Mouse (Mus musculus) liver, embryonic 15.5 days (tissue): ENCODE results near the gene Crb2. TPM values are rescaled to one million over a fixed set of nuclear protein-coding genes. Genes with fewer than 3 reads are reported as not detected.

Source experiments
- ATAC-seq: fragments of 200-750 bp; cut with Nextera tagmentation; 2 replicates; pipeline ENCODE4 v1.8.0; 2017; ENCODE audit warnings: moderate number of reproducible peaks, mild to moderate bottlenecking, moderate library complexity; ENCODE audit not compliant: insufficient read depth
- H3K27ac ChIP-seq: fragments of 300-500 bp; sonication (generic); replicated peaks from 2 replicates; pipeline ENCODE4 v1.5.1; 2015; ENCODE audit warnings: mild to moderate bottlenecking, inconsistent platforms
- H3K27me3 ChIP-seq: fragments of 300-500 bp; sonication (generic); 2 replicates; pipeline ENCODE4 v1.6.1; 2015; ENCODE audit warnings: mild to moderate bottlenecking, inconsistent platforms
- H3K36me3 ChIP-seq: fragments of 300-500 bp; sonication (generic); replicated peaks from 2 replicates; pipeline ENCODE4 v1.6.1; 2015; ENCODE audit warnings: moderate library complexity, mild to moderate bottlenecking, inconsistent platforms
- H3K4me1 ChIP-seq: fragments of 300-500 bp; sonication (generic); replicated peaks from 2 replicates; pipeline ENCODE4 v1.6.1; 2015; ENCODE audit warnings: inconsistent platforms
- H3K4me2 ChIP-seq: fragments of 300-500 bp; sonication (generic); 2 replicates; pipeline ENCODE4 v1.6.1; 2015; ENCODE audit warnings: moderate library complexity, mild to moderate bottlenecking, inconsistent platforms
- H3K4me3 ChIP-seq: fragments of 300-500 bp; sonication (generic); replicated peaks from 2 replicates; pipeline ENCODE4 v1.5.1; 2015; ENCODE audit warnings: mild to moderate bottlenecking, inconsistent platforms
- H3K9ac ChIP-seq: fragments of 300-500 bp; sonication (generic); 2 replicates; pipeline ENCODE4 v1.6.1; 2015; ENCODE audit warnings: moderate library complexity, mild to moderate bottlenecking, inconsistent platforms
- H3K9me3 ChIP-seq: fragments of 300-500 bp; sonication (generic); replicated peaks from 2 replicates; pipeline ENCODE4 v1.6.1; 2016; ENCODE audit warnings: inconsistent platforms
- WGBS: fragments of 180-500 bp; shearing (Covaris S2); methylation state at CpG from one replicate; pipeline ENCODE4 v1.1.7; 2015; ENCODE audit warnings: mixed read lengths; ENCODE audit not compliant: insufficient replicate concordance; 5-methylcytosine and 5-hydroxymethylcytosine counted together
- polyA plus RNA-seq: library from polyadenylated mRNA; unstranded; fragments of >200 nt; fragmentation: Nextera tagmentation; extraction: Ambion mirVana; gene quantifications from 2 replicates; pipeline ENCODE4 v1.2.1, GENCODE M21; 2015

Crb2 gene
- polyA plus RNA-seq = 0.13 and 0.32 TPM in 2 replicates

GRCm38 (mm10) chr2:37776016-37776415, at the start of gene Crb2:
Crb2 (plus strand) TSS chr2:37776249.
- Histone ChIP-seq H3K9ac (no peak within 1 kb of the TSS), H3K4me2 (peak within 1 kb of the TSS; percentile 48), H3K9me3 (no peaks in the 10 kb centered on the region), H3K27me3 (peaks cover 55% of the 10 kb centered on the region), H3K36me3 (no peaks in the 10 kb centered on the region), H3K4me3 (no peak within 1 kb of the TSS; the same call in 1 of the 2 replicates), H3K27ac (no peak within 1 kb of the TSS), H3K4me1 (peaks cover 28% of the 10 kb centered on the region)
- no peak for ATAC-seq
- WGBS = 7% methylated on average over 18 of the region's 18 CpGs

GRCm38 (mm10) chr2:37731241-37731801, 44.7 kb upstream of the Crb2 start:
- peaks cover 12% of the 10 kb centered on the region for H3K4me1 ChIP-seq
- ATAC-seq = no peak
- H3K4me2 ChIP-seq = no peak overlapping the region
- no peak overlapping the region for H3K9ac ChIP-seq
- H3K27ac ChIP-seq = no peak overlapping the region
- no peaks in the 10 kb centered on the region for H3K27me3 ChIP-seq
- no peaks in the 10 kb centered on the region for H3K9me3 ChIP-seq
- no peaks in the 10 kb centered on the region for H3K36me3 ChIP-seq
- no peak overlapping the region for H3K4me3 ChIP-seq
- WGBS = 40% methylated on average over 5 of the region's 5 CpGs

GRCm38 (mm10) chr2:37734979-37735806, 40.9 kb upstream of the Crb2 start:
- Histone ChIP-seq H3K9ac (no peak overlapping the region), H3K9me3 (no peaks in the 10 kb centered on the region), H3K27me3 (no peaks in the 10 kb centered on the region), H3K4me3 (no peak overlapping the region), H3K4me2 (peak overlapping the region; percentile 34; the same call in 1 of the 2 replicates), H3K4me1 (peaks cover 12% of the 10 kb centered on the region), H3K36me3 (no peaks in the 10 kb centered on the region), H3K27ac (no peak overlapping the region)
- 8% methylated on average over 17 of the region's 17 CpGs for WGBS
- no peak for ATAC-seq

GRCm38 (mm10) chr2:37735807-37736188, 40.3 kb upstream of the Crb2 start:
- H3K27ac ChIP-seq = no peak overlapping the region
- no peak overlapping the region for H3K9ac ChIP-seq
- no peaks in the 10 kb centered on the region for H3K27me3 ChIP-seq
- peak overlapping the region; percentile 34; the same call in 1 of the 2 replicates for H3K4me2 ChIP-seq
- ATAC-seq = no peak
- H3K4me3 ChIP-seq = no peak overlapping the region
- H3K9me3 ChIP-seq = no peaks in the 10 kb centered on the region
- H3K36me3 ChIP-seq = no peaks in the 10 kb centered on the region
- H3K4me1 ChIP-seq = peaks cover 12% of the 10 kb centered on the region
- 15% methylated on average over 1 of the region's 1 CpGs for WGBS

GRCm38 (mm10) chr2:37741806-37742554, 34.1 kb upstream of the Crb2 start:
- H3K9me3 ChIP-seq = no peaks in the 10 kb centered on the region
- ATAC-seq = no peak
- H3K4me1 ChIP-seq = no peaks in the 10 kb centered on the region
- no peak overlapping the region for H3K9ac ChIP-seq
- WGBS = 63% methylated on average over 20 of the region's 20 CpGs
- H3K4me2 ChIP-seq = no peak overlapping the region
- H3K36me3 ChIP-seq = no peaks in the 10 kb centered on the region
- H3K27me3 ChIP-seq = no peaks in the 10 kb centered on the region; the same call in 1 of the 2 replicates
- H3K4me3 ChIP-seq = no peak overlapping the region
- no peak overlapping the region for H3K27ac ChIP-seq

- Histone ChIP-seq H3K36me3 (no peaks in the 10 kb centered on the region), H3K4me3 (no peak overlapping the region), H3K9ac (no peak overlapping the region), H3K9me3 (no peaks in the 10 kb centered on the region), H3K27ac (no peak overlapping the region), H3K27me3 (no peaks in the 10 kb centered on the region; the same call in 1 of the 2 replicates), H3K4me1 (no peaks in the 10 kb centered on the region), H3K4me2 (no peak overlapping the region)
- 80% methylated on average over 10 of the region's 10 CpGs for WGBS
- ATAC-seq = no peak
These were observed 31.2 kb upstream of the Crb2 start for GRCm38 (mm10) chr2:37744773-37745395.

GRCm38 (mm10) chr2:37746293-37747049, 29.6 kb upstream of the Crb2 start:
- Histone ChIP-seq H3K4me3 (no peak overlapping the region), H3K27ac (no peak overlapping the region), H3K9ac (no peak overlapping the region), H3K4me1 (no peaks in the 10 kb centered on the region), H3K9me3 (no peaks in the 10 kb centered on the region), H3K36me3 (no peaks in the 10 kb centered on the region), H3K4me2 (no peak overlapping the region), H3K27me3 (no peaks in the 10 kb centered on the region; the same call in 1 of the 2 replicates)
- no peak for ATAC-seq
- WGBS = 71% methylated on average over 5 of the region's 5 CpGs

GRCm38 (mm10) chr2:37747909-37748308, 28.1 kb upstream of the Crb2 start:
- ATAC-seq = no peak
- Histone ChIP-seq H3K9me3 (no peaks in the 10 kb centered on the region), H3K27ac (no peak overlapping the region), H3K4me3 (no peak overlapping the region), H3K27me3 (no peaks in the 10 kb centered on the region; the same call in 1 of the 2 replicates), H3K9ac (no peak overlapping the region), H3K4me2 (no peak overlapping the region), H3K4me1 (no peaks in the 10 kb centered on the region), H3K36me3 (no peaks in the 10 kb centered on the region)
- 52% methylated on average over 2 of the region's 2 CpGs for WGBS

- no peak overlapping the region for H3K27ac ChIP-seq
- no peak overlapping the region for H3K4me2 ChIP-seq
- no peaks in the 10 kb centered on the region for H3K4me1 ChIP-seq
- H3K4me3 ChIP-seq = no peak overlapping the region
- H3K9ac ChIP-seq = no peak overlapping the region
- no peak for ATAC-seq
- no peaks in the 10 kb centered on the region for H3K27me3 ChIP-seq
- 60% methylated on average over 10 of the region's 10 CpGs for WGBS
- no peaks in the 10 kb centered on the region for H3K9me3 ChIP-seq
- H3K36me3 ChIP-seq = no peaks in the 10 kb centered on the region
These were observed 27.5 kb upstream of the Crb2 start for GRCm38 (mm10) chr2:37748442-37749066.

- no peak overlapping the region for H3K9ac ChIP-seq
- H3K4me2 ChIP-seq = no peak overlapping the region
- no peak overlapping the region for H3K27ac ChIP-seq
- H3K9me3 ChIP-seq = no peaks in the 10 kb centered on the region
- H3K4me1 ChIP-seq = no peaks in the 10 kb centered on the region
- H3K27me3 ChIP-seq = no peaks in the 10 kb centered on the region
- WGBS = 29% methylated on average over 6 of the region's 6 CpGs
- no peak for ATAC-seq
- no peaks in the 10 kb centered on the region for H3K36me3 ChIP-seq
- H3K4me3 ChIP-seq = no peak overlapping the region
These were observed 26.7 kb upstream of the Crb2 start for GRCm38 (mm10) chr2:37749323-37749722.
